Mouse (Mus musculus) CD4-positive naive resting alpha-beta T cell, adult 76 days (primary cell): ENCODE results near the gene Gm13420. TPM values are rescaled to one million over a fixed set of nuclear protein-coding genes. Genes with fewer than 3 reads are reported as not detected.

Source experiments
- total RNA-seq: library from RNA; stranded (reverse); gene quantifications from one replicate; pipeline ENCODE4 v1.2.4, GENCODE M21; 2023

The Gm13420 gene
- total RNA-seq, result not detected

GRCm38 (mm10) chr2:29751497-29751896 lies at the start of gene Gm13420:
Gene Gm13420, minus strand, starts transcription at chr2:29751685.

GRCm38 (mm10) chr2:29787937-29788681 lies 36.6 kb upstream of the Gm13420 start, which contains the start of gene Trub2:
Gene Trub2, minus strand, starts transcription at chr2:29788502.

GRCm38 (mm10) chr2:29787104-29787917 lies 35.8 kb upstream of the Gm13420 start, which contains the start of gene Coq4:
Gene Coq4, plus strand, starts transcription at chr2:29787493.

Other genes with a start within 250 kb of the Gm13420 start
- 161 TPM for gene Rapgef1, start 132.0 kb downstream of the Gm13420 start, total RNA-seq
- not detected for gene Gm13547, start 7.6 kb upstream of the Gm13420 start, total RNA-seq
- gene Coq4, start 35.8 kb upstream of the Gm13420 start, total RNA-seq, result 3.5 TPM
- gene Trub2, start 36.8 kb upstream of the Gm13420 start, total RNA-seq, result 33.9 TPM
- gene Slc27a4, start 50.9 kb upstream of the Gm13420 start, total RNA-seq, result 13.9 TPM
- gene Urm1, start 68.4 kb upstream of the Gm13420 start, total RNA-seq, result 59.4 TPM
- gene Cercam, start 117.5 kb upstream of the Gm13420 start, total RNA-seq, result 2.2 TPM
- 82.2 TPM for gene Odf2, start 137.5 kb upstream of the Gm13420 start, total RNA-seq
- 78.1 TPM for gene Gle1, start 183.7 kb upstream of the Gm13420 start, total RNA-seq
- 284 TPM for gene Sptan1, start 213.9 kb upstream of the Gm13420 start, total RNA-seq